Mouse (Mus musculus) liver, adult 2 months (tissue): ENCODE data around the gene Slc17a7. TPM values are rescaled to one million over a fixed set of nuclear protein-coding genes. Genes with fewer than 3 reads are reported as not detected.

Experiments
- DNase-seq: peaks from one replicate; pipeline ENCODE4 v3.0.0-alpha.2; 2011; ENCODE audit warnings: low read depth, low spot score; ENCODE audit errors: extremely low read depth
- H3K27ac ChIP-seq: fragments of 200-500 bp; replicated peaks from 2 replicates; pipeline ENCODE4 v1.5.1; 2012; ENCODE audit warnings: low read depth, mild to moderate bottlenecking, control low read depth, inconsistent platforms, low read length; ENCODE audit not compliant: insufficient read depth
- H3K27me3 ChIP-seq: fragments of 200-500 bp; 2 replicates; pipeline ENCODE4 v1.6.1; 2012; ENCODE audit warnings: mild to moderate bottlenecking, moderate library complexity, low read length, inconsistent platforms; ENCODE audit not compliant: control insufficient read depth, insufficient read depth
- H3K36me3 ChIP-seq: fragments of 200-500 bp; 2 replicates; pipeline ENCODE4 v1.6.1; 2012; ENCODE audit warnings: low read length, inconsistent platforms; ENCODE audit not compliant: control insufficient read depth, insufficient read depth
- H3K4me1 ChIP-seq: fragments of 200-500 bp; 2 replicates; pipeline ENCODE4 v1.6.1; 2011; ENCODE audit warnings: low read length; ENCODE audit not compliant: control insufficient read depth, insufficient read depth
- H3K4me3 ChIP-seq: fragments of 200-500 bp; 2 replicates; pipeline ENCODE4 v1.5.1; 2011; ENCODE audit warnings: low read depth, mild to moderate bottlenecking, control low read depth, low read length, moderate library complexity; ENCODE audit not compliant: insufficient read depth
- H3K79me2 ChIP-seq: fragments of 200-500 bp; 2 replicates; pipeline ENCODE4 v1.6.1; 2012; ENCODE audit warnings: inconsistent platforms, mild to moderate bottlenecking, low read length, moderate library complexity; ENCODE audit not compliant: control insufficient read depth, insufficient read depth
- H3K9ac ChIP-seq: fragments of 200-500 bp; 2 replicates; pipeline ENCODE4 v1.6.1; 2012; ENCODE audit warnings: low read depth, mild to moderate bottlenecking, control low read depth, inconsistent platforms, low read length
- CTCF ChIP-seq: fragments of 200-500 bp; IDR thresholded peaks from 2 replicates; pipeline ENCODE4 v1.5.1; 2011; ENCODE audit warnings: low read depth, low read length, control low read depth
- POLR2A ChIP-seq: fragments of 200-500 bp; IDR thresholded peaks from 2 replicates; pipeline ENCODE4 v1.6.1; 2011; ENCODE audit warnings: low read length, control low read depth; ENCODE audit not compliant: insufficient read depth; ENCODE audit errors: extremely low read depth
- WGBS: fragments of 180-500 bp; shearing (Covaris S2); methylation state at CpG from one replicate; pipeline ENCODE4 v1.1.7; 2018; 5-methylcytosine and 5-hydroxymethylcytosine counted together
- polyA plus RNA-seq: library from polyadenylated mRNA; depleted of rRNA; stranded (reverse); fragments of >200 nt; gene quantifications from 2 replicates; pipeline ENCODE4 v1.2.3, GENCODE M21; 2012
- total RNA-seq: library from RNA; depleted of rRNA; stranded (reverse); fragments of >200 nt; gene quantifications from 2 replicates; pipeline ENCODE4 v1.2.3, GENCODE M21; 2014

Gene Slc17a7
- total and polyA plus RNA-seq, 2 experiments: not detected

DNA sequence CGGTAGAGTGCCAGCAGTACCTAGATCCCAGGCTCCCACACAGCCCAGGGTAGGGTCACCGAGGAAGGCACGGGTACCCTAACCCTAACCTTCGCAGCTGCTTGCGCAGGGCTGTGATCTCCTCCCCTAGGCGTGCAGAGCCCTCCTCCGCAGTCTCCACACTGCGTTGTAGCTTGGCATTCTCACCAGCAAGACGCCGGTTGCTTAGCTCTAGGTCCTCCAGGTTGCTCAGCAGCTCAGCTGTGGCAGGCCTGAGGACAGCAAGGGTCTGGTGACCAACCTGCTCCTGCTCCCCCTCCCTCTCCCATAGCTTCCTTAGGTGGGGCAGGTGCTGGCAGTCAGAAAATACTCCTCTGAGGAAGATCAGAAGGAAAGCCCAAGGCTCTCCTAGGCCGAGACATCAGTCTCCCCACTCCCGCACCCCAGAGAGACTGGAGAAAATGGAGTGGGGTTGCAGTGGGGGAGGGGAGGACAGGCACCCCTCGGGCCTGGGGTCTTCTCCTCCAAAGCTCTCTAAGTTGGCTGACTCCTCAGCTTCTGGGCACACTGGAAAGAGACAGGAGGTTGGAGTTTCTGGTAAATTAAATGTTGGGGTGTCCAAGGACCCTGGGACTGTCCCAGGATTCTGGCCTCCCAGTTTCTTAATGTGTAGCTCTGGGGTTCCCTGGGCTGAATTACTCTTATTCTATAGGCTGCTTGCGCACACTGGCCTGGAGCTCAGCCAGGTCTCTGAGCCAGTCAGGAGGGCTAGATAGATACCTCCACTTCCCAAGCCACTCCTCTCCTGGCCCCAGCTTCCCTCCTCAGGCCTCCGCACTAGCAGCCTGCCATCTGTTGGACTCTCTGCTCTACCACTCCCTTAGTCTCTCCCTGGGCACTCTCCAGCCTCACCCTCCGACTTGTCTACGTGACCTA lies 30.4 kb downstream of the Slc17a7 start:
- no peak overlapping the region for H3K27ac ChIP-seq
- no peak overlapping the region for H3K4me3 ChIP-seq
- no peaks in the 10 kb centered on the region for H3K79me2 ChIP-seq
- H3K9ac ChIP-seq: no peak overlapping the region
- TF ChIP-seq POLR2A: no peak
- no peak for TF ChIP-seq CTCF
- no peaks in the 10 kb centered on the region for H3K36me3 ChIP-seq
- 85% methylated on average over 17 of the region's 17 CpGs for WGBS
- no peaks in the 10 kb centered on the region for H3K4me1 ChIP-seq
- DNase-seq: no peak
- peaks cover 9% of the 10 kb centered on the region; the same call in 1 of the 2 replicates for H3K27me3 ChIP-seq

- H3K79me2 ChIP-seq: no peaks in the 10 kb centered on the region
- no peak overlapping the region for H3K9ac ChIP-seq
- H3K36me3 ChIP-seq: no peaks in the 10 kb centered on the region
- 81% methylated on average over 13 of the region's 13 CpGs for WGBS
- no peaks in the 10 kb centered on the region for H3K4me1 ChIP-seq
- no peak for TF ChIP-seq POLR2A
- TF ChIP-seq CTCF: no peak
- H3K27ac ChIP-seq: no peak overlapping the region
- H3K27me3 ChIP-seq: 0 out of 2 replicates have a peak, but pooled peaks cover 3% of the 10 kb centered on the region
- no peak for DNase-seq
- H3K4me3 ChIP-seq: no peak overlapping the region
Observed at GRCm38 (mm10) chr7:45195341-45196175, 31.8 kb downstream of the Slc17a7 start.

- 80% methylated on average over 4 of the region's 4 CpGs for WGBS
- no peak for TF ChIP-seq CTCF
- TF ChIP-seq POLR2A: no peak
- H3K27me3 ChIP-seq: no peaks in the 10 kb centered on the region
- H3K9ac ChIP-seq: no peak overlapping the region
- no peak overlapping the region for H3K27ac ChIP-seq
- H3K4me1 ChIP-seq: no peaks in the 10 kb centered on the region
- H3K36me3 ChIP-seq: no peaks in the 10 kb centered on the region
- no peaks in the 10 kb centered on the region for H3K79me2 ChIP-seq
- no peak overlapping the region for H3K4me3 ChIP-seq
- no peak for DNase-seq
Observed at GRCm38 (mm10) chr7:45196176-45196535, 32.4 kb downstream of the Slc17a7 start.

DNA sequence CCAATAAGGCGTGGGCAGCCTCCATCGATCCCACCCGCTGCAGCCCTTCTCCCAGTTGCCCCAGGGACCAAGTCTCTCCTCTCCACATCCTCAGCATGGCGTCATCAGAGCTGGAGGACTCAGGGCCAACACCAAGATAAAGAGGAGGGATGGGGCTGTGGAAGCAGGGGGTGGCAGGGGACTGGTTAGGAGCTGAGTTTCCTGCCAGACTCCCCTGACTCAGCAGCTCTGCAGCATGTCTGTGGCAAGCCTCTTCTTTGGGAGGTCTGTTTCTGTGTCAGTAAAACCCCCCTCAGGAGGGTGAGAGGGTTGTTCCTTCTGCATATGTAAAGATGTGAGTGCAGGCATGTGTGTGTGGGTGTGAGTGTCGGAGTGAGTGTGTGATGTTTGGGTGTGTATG lies 33.2 kb downstream of the Slc17a7 start:
- H3K4me1 ChIP-seq: no peaks in the 10 kb centered on the region
- no peaks in the 10 kb centered on the region for H3K79me2 ChIP-seq
- TF ChIP-seq CTCF: no peak
- no peak for TF ChIP-seq POLR2A
- H3K4me3 ChIP-seq: no peak overlapping the region
- no peak overlapping the region for H3K27ac ChIP-seq
- WGBS: 73% methylated on average over 5 of the region's 5 CpGs
- H3K36me3 ChIP-seq: no peaks in the 10 kb centered on the region
- H3K27me3 ChIP-seq: no peaks in the 10 kb centered on the region
- no peak for DNase-seq
- no peak overlapping the region for H3K9ac ChIP-seq

DNA sequence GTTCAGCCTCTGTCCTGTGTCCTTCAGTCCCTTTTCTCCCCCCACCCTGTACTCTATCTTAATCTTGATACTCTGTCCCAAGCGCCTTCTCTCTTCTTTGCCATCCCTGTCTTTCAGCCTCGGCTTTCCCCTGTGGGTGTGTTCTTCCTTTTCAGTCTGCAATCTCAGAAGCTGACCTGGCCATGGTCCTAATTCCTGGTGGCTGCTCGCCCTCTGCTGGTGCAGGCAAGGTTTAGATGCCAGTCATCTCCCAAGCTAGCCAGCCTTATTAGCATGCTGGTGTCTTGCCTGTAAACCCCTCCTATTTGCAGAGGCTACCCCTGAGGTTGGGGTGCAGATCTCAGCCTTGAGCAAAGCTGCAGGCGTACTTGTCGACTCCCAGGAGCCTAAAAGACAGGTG lies 34.7 kb downstream of the Slc17a7 start:
- H3K27me3 ChIP-seq: no peaks in the 10 kb centered on the region
- TF ChIP-seq POLR2A (no peak), CTCF (peak; percentile 95)
- 11% methylated on average over 5 of the region's 5 CpGs for WGBS

More for the DNA sequence above, 34.7 kb downstream of the Slc17a7 start:
- Histone ChIP-seq H3K79me2 (no peaks in the 10 kb centered on the region), H3K36me3 (no peaks in the 10 kb centered on the region), H3K4me3 (no peak overlapping the region), H3K27ac (no peak overlapping the region), H3K9ac (no peak overlapping the region), H3K4me1 (no peaks in the 10 kb centered on the region)
- DNase-seq: peak; percentile 52
